Mouse (Mus musculus) urinary bladder, adult 2 months (tissue): ENCODE results near the gene Gm49333. TPM values are rescaled to one million over a fixed set of nuclear protein-coding genes. Genes with fewer than 3 reads are reported as not detected.
"Not testable (repeated sequence)": the region's sequence is repeated elsewhere in the genome, so short reads cannot be mapped to it uniquely, and the experiment has no call there.

ENCODE experiments used
- DNase-seq: peaks from one replicate; pipeline ENCODE4 v3.0.0; 2022; ENCODE audit warnings: low spot score
- polyA plus RNA-seq: library from polyadenylated mRNA; depleted of rRNA; stranded (reverse); fragments of >200 nt; gene quantifications from 2 replicates; pipeline ENCODE4 v1.2.3, GENCODE M21; 2012

The Gm49333 gene
- polyA plus RNA-seq, 1 experiment = not detected

DNA sequence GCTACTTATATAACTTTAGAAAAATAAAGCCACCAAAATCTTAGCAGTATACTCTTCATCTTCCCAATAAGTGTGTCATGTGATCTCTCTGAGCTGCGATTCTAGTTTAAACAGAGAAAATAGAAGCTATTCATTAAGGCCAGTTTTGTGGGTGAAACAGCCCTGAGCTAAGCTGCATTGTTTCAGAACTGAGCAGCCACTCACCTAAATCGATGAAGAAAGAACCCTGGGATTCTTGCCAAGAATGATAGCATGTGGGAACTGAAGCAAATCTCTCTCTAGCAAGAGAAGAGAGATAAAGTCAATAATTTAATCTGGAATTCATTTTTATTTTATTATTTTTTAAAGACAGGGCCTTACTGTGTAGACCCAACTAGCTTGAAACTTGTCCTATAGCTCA is 11.8 kb downstream of the Gm49333 start:
- DNase-seq = no peak

DNA sequence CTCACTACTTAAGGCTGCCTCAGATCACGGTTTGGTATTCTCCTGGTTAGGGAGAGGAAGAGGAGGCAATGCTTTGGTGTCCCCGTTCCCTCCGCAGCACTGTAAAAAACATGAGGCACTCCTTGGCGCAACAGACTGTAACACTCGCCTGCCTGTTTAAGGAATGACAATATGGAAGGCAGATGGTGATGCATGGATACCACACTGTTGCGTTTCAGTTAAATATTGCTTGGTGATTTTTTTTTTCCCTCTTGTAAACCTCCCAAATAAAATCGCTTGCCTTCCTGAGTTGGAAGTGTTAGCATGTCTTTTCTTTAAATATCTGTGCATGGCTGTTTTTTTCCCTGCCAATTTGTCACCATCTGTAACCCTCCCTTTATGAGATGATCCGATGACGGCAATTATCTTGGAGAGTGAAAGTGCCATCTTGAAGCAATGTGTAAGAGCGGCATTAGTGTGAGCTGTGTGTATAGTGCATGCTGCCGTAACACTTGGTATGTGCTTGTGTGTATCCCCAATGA is 17.5 kb downstream of the Gm49333 start:
- DNase-seq = no peak

DNA sequence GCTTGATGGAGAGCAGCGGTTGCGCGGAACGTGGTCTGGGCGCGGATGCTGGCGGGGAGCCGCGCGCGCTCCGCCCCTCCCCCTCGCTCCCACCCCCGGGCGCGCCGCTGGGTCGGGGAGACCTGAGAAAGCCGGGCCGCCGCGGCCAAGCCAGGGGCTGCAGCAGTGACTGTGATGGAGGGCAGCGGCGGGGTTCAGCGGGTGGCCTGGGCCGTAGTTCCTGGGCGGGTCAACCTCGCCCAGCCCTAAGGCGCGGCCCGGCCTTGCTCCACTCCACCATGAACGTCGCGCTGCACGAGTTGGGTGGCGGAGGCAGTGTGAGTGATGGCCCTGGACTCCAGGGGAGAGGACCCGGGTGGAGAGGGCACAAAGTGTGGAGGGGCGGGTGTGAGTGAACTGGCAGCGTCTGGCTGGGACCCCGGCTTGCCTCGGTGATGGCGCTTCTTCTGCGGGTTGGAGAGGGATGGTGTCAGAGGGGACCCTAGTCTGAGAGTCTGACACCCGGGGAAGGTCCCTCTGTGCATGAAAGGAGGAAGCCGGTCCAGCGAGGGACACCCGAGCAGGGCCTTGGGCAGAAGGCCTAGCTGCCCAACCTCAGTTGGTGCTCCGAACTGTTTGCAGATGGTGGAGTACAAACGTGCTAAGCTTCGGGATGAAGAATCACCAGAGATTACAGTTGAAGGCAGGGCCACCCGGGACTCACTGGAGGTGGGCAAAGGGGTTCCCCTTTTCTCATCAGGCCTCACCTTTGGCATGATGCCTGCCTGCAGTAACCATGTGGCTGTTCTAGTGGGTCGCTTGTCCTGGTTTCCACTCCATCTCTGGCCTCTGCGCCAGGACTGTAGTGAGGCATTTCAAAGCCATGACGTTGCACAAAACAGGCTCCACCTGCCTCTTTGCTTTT is 18.6 kb downstream of the Gm49333 start, which contains the start of gene Ece2:
Gene Ece2 (plus strand): TSS at position 98 of the 904 bp plus-strand sequence.
- no peak for DNase-seq

DNA sequence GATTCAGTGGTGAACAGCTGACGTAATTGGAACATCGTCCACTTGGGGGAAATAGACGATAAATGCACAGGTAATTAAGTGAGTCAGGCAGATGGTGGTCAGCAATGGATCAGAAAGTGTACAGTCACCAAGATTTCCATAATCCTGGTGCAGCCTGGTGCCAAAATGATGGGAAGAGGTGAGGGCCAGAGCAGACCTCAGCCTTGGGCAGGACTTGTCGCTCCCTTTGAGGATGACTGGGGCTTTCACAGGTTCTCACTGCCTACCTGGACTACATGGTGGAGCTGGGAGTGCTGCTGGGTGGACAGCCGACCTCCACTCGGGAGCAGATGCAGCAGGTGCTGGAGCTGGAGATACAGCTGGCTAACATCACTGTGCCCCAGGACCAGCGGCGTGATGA is 26.0 kb downstream of the Gm49333 start:
- no peak for DNase-seq

DNA sequence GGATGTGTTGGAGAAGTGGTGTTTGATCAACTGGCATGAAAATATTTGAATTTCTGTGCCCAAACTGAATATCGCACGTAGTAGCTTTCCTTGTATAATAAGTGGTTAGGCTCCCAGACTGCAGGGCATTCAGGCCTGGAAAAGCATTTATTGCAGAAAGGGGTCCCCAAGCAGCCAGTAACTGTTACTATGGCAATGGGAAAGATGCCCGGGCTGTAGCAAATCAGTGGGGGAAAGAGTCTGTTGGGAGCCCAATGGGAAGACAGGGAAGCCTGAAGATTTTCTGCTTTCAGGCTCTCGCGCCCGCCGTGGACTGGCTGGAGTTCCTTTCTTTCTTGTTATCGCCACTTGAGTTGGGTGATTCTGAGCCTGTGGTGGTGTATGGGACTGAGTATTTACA is 27.0 kb downstream of the Gm49333 start:
- DNase-seq = no peak

DNA sequence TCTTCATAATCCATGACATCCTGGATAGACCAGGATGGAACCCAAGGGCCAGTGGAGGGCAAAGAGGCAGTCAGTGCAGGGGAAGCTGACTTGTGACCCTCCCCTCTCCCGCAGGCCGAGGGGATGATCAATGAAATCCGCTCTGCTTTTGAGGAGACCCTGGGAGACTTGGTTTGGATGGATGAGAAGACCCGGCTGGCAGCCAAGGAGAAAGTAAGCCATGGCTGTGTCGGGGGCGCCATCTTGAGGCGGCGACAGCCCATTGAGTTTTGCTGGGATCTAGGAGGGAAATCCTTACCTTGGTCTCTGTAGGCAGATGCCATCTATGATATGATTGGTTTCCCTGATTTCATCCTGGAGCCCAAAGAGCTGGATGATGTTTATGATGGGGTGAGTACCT is 30.8 kb downstream of the Gm49333 start:
- peak; percentile 44 for DNase-seq

DNA sequence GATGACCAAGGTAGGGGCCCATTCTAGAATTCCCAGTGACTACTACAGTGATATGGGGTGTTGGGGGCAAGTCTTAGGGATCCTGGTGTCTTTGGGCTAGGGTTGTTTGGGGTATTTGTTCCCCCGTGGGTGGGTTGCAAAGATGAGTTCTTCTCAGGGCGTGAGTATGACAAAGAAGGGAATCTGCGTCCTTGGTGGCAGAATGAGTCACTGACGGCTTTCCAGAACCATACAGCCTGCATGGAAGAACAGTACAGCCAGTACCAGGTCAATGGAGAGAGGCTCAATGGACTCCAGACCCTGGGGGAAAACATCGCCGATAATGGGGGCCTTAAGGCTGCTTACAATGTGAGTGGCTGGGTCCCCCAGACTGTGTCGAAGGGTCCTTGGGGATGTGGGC is 32.5 kb downstream of the Gm49333 start:
- no peak for DNase-seq

DNA sequence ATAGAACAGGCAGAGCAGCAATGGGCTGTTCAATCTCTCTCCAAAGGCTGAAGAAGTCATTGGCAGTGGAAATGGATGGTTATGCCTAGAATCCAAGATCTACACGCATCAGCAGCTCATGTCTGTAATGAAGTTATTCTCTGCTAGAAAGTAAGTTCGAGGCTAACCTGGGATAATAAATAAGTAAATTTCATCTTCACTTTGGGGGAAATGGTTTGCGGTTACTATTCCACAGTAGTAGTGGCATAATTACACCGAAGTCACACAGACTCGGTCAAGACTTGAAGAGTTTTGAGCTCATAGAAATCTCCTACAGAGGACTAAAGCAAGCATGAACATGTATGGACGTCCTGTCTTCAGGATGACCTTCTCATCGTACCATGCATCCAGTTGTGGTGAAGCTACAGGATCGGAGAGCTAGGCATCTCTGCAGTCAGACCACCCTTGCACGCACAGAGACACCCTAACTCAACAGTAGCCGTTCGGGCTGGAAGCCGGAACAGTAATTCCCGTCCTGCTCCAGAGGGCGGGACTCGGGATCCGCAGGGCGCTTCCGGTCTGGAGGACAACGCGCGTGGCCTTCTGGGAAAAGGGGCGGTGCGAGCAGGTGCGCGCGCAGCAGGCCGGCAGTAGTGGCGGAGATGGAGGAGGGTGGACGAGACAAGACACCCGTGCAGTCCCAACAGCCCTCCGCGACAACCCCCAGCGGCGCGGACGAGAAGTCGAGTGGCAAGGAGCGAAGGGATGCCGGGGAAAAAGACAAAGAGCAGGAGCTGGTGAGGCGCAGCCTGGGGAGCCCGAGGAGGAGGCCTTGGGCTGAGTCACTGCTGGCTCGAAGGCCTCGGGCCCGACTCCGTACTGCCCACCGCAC is 39.9 kb downstream of the Gm49333 start, which contains the start of gene Psmd2:
Gene Psmd2 (plus strand): TSS at position 577 of the 871 bp plus-strand sequence.
- peak; percentile 93 for DNase-seq

DNA sequence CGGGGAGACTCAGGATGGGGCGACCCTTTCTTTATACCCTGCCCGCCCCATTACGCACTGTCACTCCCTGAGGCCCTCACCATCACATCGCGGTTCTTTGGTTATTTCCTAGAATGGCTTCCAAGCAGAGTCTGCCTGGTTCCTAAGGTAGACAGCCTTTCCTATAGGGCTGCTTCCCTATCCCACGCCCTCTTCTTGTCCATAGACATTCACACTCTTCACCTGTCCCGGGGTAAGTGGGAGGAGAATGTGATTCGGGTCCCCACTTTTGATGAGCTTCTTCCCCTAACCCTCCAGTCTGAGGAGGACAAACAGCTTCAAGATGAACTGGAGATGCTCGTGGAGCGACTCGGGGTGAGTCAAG is 40.5 kb downstream of the Gm49333 start:
- no peak for DNase-seq

DNA sequence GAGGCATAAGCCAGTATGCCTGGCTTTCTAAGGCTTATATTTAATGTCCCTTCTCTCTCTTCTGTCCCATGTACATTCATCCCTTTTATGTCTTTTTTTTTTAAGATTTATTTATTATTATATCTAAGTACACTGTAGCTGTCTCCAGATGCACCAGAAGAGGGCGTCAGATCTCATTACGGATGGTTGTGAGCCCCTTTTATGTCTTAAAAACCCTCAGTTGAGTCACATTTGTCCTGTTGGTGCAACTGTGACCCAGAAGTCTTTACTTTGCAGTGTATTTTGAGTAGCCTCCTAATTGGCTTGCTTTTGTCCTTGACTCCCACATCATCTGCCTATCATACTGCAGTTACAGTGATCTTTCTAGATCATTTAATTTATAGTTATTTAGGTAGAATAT is 41.9 kb downstream of the Gm49333 start:
- no peak for DNase-seq

DNA sequence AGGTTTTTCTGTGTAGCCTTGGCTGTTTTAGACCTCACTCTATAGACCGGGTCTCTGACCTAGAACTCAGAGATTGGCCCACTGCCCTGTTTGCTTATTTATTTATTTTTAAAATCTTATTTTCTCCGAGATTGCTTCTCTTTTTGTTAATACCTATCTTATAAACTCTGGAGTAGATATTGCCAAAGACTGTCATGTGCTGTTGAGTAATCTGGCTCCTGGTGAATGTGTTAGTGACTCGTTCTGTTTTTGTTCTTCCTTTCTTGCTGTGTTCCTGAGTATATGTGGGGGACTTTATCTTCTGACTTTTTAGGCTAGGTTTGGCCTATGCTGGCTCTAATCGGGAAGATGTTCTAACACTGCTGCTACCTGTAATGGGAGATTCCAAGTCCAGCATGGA is 46.3 kb downstream of the Gm49333 start:
- no peak for DNase-seq

DNA sequence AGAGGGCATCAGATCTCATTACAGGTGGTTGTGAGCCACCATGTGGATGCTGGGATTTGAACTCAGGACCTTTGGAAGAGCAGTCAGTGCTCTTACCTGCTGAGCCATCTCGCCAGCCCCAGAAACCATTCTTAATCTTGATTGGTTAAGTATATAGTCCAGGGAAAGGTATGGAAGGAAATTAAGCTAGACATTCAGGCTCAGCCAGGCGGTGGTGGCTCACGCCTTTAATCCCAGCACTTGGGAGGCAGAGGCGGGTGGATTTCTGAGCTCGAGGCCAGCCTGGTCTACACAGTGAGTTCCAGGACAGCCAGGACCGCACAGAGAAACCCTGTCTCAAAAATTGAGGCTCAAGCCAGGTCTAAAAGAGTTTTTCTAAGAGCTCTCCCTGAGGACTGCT is 56.6 kb downstream of the Gm49333 start, which contains the start of gene Eif4g1:
Gene Eif4g1 (plus strand): TSS at position 301 of the 400 bp plus-strand sequence.
- DNase-seq = not testable (repeated sequence)

DNA sequence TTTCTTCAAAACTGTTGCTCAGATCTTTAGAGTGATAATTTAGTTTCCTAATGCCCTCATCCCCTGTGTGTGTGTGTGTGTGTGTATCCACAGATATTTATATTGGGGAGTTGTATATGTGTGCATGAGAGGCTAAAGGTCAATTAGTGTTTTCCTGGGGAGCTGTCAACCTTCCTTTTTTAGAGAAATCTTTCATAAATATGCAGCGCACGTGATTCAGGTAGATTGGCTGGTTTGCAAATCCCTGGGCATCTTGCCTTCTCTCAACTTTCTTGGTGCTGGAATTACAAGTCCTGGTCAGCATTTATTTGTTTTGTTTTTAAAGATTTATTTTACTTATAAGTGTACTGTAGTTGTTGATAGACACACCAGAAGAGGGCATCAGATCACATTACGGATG is 58.9 kb downstream of the Gm49333 start:
- DNase-seq = no peak

DNA sequence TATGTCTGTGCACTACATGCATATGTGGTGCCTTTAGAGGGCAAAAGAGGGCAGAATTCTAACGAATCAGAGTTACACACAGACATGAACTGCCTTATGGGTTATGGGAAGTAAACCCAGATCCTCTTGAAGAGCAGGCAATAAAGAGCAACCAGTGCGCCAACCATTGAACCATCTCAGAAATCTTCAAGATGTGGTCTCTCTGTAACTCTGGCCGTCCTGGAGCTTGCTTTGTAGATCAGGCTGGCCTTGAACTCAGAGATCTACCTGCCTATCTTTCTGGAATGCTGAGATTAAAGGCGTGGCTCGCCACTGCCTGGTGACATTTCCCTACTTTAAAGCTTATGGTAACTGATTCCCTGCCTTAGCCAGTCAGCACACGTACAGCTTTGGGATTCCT is 60.5 kb downstream of the Gm49333 start:
- DNase-seq = no peak

DNA sequence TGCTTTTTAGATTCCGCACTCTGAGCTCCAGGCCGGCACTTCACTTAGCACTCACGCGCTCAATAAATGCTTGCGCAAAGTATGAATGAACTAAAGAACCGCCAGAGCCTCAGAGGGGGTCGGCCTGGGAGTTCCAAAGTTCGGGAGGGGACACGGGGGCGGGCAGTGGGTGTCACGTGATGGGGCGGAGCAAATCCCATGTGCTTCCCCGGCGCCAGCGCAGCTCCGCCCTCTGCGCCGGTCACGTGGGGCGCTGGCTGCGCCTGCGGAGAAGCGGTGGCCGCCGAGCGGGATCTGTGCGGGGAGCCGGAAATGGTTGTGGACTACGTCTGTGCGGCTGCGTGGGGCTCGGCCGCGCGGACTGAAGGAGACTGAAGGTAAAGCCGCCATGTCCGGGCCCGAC is 61.1 kb downstream of the Gm49333 start:
- DNase-seq = peak; percentile 94

DNA sequence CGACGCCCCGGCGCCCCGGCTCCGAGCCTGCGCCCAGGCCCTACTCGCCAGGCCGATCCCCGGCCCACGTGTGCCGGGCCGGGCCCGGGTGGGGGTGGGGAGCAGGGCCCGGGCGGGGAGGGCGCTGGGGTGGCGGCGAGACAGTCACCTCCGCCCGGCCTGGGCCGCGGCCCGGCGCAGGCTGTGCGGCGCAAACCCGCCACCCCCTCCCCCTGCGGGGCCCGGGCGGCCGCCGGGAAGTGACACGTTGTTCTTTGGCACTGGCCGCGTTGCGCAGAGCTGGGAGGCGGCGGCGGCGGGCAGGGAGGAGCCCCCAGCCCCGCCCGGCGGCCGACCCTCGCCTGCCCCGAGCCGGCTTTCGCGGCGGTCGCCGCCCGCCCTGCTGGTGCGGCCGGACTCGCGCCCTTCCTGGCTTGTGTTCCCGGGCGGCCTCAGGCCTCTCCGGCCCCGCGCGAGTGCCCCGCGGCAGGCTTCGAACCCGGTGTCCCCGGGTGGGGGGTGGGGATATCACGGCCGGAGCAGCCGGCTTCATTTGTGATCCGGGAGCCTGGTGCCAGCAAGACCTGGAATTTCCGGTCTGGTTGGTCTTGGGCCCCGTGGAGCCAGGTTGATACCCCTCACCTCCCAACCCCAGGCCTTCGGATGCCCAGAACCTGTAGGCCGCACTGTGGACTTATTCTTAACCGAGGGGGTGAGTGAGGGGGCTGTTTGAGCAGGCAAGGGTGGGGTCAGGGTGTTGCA is 61.7 kb downstream of the Gm49333 start:
- DNase-seq = peak; percentile 71

DNA sequence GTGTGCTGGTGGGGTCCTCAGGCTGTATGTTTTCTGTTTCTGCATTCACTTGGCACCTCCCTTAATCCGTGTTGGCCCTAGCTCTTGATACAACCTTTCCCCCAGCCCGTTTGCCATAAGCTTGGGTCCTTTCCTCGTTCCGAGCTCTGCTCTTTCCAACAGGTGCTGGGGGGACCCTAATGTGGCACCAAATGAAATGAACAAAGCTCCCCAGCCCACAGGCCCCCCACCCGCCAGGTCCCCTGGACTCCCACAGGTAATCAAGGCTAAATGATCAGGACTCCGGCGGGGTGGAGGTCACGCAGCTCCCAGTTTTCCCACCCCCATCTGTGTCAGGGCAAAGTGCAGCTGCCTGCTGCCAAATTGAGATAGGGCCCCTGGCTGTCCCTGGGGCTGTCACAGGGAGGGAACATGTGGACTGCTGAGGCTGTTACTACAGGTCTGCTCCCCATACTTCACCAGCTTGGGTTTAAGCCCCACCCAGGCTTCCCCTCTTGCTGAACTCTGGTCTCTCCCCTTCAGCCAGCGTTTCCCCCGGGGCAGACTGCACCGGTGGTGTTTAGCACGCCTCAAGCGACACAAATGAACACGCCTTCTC is 62.4 kb downstream of the Gm49333 start:
- no peak for DNase-seq

DNA sequence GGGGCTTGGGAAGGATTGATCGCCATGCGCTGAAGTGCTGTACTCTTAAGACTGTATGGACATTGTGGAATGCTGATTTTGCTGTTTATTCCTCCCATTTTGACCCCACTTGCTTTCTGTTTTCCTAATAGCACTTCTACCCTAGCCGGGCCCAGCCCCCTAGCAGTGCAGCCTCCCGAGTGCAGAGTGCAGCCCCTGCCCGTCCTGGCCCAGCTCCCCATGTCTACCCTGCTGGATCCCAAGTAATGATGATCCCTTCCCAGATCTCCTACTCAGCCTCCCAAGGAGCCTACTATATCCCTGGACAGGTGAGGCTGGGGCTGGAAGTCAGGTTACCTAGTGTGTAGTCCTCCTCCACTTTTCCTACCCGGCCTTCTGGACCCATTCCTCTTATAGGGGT is 63.8 kb downstream of the Gm49333 start:
- DNase-seq = no peak

DNA sequence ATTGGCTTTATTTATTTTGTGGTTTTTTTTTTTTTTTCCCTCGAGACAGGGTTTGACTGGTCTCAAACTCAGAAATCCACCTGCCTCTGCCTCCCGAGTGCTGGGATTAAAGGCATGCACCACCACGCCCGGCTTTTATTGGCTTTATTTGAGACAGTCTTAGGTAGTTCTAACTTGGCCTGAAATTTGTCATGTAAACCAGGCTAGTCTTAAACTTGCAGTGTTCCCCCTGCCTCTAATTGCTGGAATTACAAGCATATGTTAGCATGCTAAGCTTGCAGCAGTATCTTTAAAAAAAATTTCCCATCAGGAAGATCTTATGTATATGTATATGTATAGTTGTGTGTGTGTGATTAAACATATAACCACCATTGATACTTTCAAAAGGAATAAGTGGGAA is 65.3 kb downstream of the Gm49333 start:
- no peak for DNase-seq

DNA sequence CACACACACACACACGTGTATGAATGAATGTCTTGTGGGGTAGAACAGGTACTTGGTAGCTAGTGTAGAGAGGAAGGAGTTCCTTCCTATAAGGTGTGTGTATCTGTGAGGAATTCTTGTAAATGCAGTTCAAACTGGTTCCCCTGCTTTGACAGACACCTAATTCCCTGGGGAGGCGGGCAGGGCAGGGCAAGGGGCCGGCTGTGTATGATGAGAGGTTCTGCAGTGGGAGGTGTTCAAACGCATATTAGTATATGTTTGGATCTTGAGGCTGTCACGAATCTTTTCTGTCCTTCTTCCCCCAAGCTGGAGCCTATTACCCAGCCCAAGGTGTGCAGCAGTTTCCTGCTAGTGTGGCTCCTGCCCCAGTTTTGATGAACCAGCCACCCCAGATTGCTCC is 66.0 kb downstream of the Gm49333 start:
- no peak for DNase-seq

DNA sequence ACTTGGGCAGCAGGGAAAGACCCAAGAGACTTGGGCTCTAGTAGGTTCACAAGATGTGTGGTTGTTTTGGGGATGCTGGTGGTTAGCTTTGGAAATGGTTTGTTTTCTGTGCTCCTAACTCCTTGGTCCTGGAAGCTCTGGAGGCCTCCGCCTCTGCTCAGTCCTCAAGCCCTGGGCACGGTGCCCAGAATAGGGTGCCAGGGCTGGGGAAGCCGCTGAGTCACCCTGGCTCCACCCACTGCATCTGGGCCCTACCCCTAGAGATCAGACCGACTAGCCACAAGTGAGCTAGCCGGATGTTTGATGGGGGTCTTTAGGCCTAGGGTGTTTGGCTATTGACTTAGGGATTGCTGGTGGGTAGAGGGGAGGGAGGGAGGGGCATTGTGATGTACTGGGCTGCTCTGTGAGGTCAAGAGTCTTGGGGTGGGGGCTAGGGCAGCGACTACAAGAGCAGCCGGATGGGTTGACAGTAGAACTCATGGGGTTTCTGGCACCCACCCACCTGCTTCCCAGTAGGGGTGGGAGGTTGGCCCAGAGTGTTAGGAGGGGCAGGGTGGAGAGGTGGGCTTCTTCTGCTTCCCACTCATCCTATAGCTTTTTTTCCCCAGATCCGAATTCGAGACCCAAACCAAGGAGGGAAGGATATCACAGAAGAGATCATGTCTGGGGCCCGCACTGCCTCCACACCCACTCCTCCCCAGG is 66.7 kb downstream of the Gm49333 start:
- peak; percentile 66 for DNase-seq
